Mouse (Mus musculus) urinary bladder, adult 2 months (tissue): ENCODE measurements around the gene Gm11938. TPM values are rescaled to one million over a fixed set of nuclear protein-coding genes. Genes with fewer than 3 reads are reported as not detected.
"Not testable (repeated sequence)": the region's sequence is repeated elsewhere in the genome, so short reads cannot be mapped to it uniquely, and the experiment has no call there.

Source experiments
- DNase-seq: peaks from one replicate; pipeline ENCODE4 v3.0.0; 2022; ENCODE audit warnings: low spot score
- polyA plus RNA-seq: library from polyadenylated mRNA; depleted of rRNA; stranded (reverse); fragments of >200 nt; gene quantifications from 2 replicates; pipeline ENCODE4 v1.2.3, GENCODE M21; 2012; rRNA removed

Gm11938 gene
- not detected in 2 replicates for polyA plus RNA-seq

DNA sequence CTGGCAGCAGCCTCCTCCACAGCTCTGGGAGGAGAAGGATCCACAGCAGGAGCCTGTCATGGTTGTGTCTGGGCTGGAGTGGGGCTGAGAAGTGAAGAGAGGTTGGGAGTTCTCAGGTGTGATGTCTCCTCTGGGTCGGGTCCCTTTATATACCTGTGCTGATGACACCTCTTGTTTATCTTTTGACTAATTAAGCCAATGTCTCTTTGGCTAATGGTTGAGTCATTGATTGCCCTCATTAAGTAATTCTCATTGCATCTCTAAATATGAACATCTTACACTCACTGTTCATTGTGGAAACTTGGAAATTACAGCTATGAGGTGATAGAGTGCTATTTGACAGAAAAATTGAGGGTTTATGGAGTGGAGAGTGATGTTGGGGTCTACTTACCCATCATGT is at the start of gene Gm11938:
Gene Gm11938 (minus strand): TSS at position 101 of the 400 bp plus-strand sequence.
- DNase-seq: not testable (repeated sequence)

DNA sequence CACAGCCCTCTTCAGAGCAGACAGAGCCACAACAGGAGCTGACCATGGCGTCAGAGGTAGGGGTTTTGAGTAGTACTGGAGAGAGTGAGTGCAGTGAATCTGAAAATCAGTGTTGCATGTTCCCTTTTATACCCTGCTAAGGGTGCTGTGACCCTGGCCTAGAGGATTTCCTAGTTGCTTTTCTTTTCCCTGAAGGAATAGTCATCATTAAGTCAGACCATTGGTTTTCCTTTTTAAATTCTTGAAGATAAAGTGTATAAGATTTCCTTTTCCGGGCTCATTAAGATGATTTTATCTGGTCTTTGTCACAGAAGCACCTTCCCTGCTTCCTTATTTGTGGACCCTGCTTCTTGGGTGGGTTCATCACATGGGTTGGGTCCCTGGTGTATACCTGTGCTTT is 47.0 kb upstream of the Gm11938 start, which contains the start of gene Gm11555:
Gene Gm11555 (minus strand): TSS at position 101 of the 400 bp plus-strand sequence.
- DNase-seq: no peak

- DNase-seq: no peak
These were observed 43.3 kb upstream of the Gm11938 start for GRCm38 (mm10) chr11:99646444-99646843.

DNA sequence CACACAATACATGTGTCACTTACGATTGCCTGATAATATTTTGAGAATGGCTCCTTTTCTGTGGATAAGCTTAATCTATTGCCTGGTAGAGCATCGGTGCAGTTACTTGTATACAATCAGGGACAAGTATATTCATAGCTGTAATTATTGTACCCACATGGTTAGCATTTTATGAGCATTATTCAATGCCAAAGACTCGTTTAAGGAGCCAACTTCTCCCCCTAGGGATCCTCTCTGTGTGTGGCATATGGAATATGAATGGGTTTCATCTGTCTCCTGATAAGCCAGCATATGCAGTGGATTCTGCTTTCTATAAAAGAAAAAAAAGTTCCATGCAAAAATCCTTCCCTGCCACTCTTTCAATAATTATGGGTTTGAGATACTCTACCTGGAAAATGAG is 41.2 kb upstream of the Gm11938 start:
- no peak for DNase-seq

DNA sequence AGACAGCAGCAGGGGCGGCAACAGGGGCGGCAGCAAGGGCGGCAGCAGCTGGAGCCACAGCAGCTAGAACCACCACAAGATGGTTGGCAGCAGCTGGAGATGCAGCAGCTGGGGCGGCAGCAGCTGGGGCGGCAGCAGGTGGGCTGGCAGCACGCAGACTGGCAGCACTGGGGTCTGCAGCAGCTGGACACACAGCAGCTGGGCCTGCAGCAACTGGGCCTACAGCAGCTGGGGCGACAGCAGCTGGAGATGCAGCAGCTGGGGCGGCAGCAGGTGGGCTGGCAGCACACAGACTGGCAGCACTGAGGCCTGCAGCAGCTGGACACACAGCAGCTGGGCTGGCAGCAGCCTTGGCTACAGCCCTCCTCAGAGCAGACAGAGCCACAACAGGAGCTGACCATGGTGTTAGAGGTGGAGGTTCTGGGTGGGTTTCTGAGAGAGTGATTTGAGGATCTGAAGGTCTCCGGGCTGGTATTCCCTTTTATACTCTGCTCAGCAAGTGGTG is 40.6 kb upstream of the Gm11938 start, which contains the start of gene Krtap4-7:
Gene Krtap4-7 (minus strand): TSS at position 455 of the 505 bp plus-strand sequence.
- not testable (repeated sequence) for DNase-seq

DNA sequence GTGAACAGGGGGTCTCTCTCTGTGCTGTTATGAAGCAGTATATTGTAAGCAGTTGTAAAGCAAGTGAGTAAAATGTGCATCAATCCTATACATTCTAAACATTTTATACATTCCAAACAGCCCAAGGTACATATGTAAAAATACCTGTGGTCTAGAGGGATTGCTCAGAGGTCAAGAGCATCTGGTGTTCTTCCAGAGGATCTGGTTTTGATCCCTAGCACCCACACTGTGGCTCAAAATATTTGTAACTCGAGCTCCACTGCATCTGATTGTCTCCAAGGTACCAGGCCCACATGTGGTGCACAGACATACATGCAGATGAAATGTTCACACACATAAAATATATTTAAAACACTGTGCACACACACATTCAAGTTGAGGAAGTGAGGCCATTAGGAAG is 37.8 kb upstream of the Gm11938 start:
- no peak for DNase-seq

DNA sequence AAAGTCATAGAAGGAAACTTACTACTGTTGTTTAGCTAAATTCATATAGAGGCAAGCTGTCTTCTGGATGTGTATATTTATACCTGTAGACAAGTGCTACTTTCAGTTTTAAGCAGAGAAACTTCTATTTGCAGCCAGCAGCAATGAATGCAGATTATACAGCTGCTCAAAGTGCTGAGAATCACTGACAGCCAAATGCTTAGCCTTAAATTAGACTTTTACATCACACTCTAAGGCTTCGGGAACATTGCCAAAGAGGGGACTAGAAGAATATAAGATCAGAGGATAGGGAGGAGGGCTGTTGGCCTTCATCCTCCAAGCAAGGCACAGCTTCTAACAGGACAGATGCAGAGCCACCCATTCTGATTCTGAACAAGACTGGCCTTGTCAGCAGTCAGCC is 34.0 kb upstream of the Gm11938 start:
- no peak for DNase-seq

- no peak for DNase-seq
These were observed 31.6 kb upstream of the Gm11938 start, which contains the start of gene Krtap4-2 for GRCm38 (mm10) chr11:99634653-99635134. TSS of gene Krtap4-2 (minus strand) at chr11:99635084.

- no peak for DNase-seq
These were observed 30.2 kb upstream of the Gm11938 start for GRCm38 (mm10) chr11:99633293-99633692.

DNA sequence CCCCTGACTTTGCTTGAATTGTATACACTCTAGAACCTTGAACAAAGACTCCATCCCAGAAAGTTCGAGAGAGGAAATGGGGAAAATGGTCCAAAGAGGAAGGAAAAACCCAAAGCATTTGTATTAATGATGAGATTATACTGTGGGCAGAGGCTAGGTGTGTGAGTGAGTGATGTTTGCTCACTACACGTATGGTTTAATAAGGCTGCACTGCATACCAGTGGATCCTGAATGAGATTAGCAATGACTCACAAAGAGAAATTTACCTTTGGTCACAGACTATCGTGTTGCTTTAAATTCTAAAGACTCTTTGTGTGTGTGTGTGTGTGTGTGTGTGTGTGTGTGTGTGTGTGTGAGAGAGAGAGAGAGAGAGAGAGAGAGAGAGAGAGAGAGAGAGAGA is 27.8 kb upstream of the Gm11938 start:
- no peak for DNase-seq

GRCm38 (mm10) chr11:99628138-99628537 is 25.0 kb upstream of the Gm11938 start, which contains the start of gene Krtap4-1:
TSS of gene Krtap4-1 (minus strand) at chr11:99628238.
- DNase-seq: no peak

- DNase-seq: no peak
These were observed 17.2 kb upstream of the Gm11938 start, which contains the start of gene Gm11562 for GRCm38 (mm10) chr11:99620335-99620734. TSS of gene Gm11562 (minus strand) at chr11:99620435.

GRCm38 (mm10) chr11:99614796-99615363 is 11.8 kb upstream of the Gm11938 start, which contains the start of gene Krtap2-4:
TSS of gene Krtap2-4 (minus strand) at chr11:99614846.
- DNase-seq: no peak

DNA sequence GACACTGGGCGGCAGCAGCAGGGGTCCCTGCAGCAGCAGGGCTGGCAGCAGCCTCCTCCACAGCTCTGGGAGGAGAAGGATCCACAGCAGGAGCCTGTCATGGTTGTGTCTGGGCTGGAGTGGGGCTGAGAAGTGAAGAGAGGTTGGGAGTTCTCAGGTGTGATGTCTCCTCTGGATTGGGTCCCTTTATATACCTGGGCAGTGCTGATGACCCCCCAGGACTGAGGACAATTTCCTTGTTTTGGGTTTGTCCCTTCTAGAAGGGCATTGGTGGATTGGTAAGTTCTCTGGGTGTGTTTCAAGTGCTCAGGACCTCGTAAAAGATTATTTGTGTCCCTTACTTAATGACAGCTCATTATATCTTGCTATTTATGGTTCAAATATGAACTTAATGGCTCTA is 7.0 kb upstream of the Gm11938 start, which contains the start of gene Gm11937:
Gene Gm11937 (minus strand): TSS at position 101 of the 400 bp plus-strand sequence.
- DNase-seq: not testable (repeated sequence)

DNA sequence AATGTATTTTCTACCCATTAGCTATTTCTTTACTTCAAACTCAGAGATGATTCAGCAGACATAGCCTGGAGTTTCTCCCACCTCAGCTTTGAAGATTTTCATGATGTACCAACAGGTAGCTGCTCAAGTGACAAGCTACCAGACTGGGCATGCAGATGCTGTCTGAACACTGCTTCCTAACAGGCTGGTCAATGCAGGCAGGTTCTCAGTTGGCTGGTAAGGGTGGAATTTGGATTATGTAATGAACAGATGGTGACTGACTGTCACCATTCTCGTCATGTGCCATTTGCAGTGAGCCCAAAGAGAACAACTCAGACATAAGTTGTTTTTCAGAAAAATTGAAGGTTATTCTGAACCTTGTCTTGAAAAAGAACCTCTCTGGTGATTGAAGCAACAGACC is 6.0 kb upstream of the Gm11938 start:
- DNase-seq: no peak

DNA sequence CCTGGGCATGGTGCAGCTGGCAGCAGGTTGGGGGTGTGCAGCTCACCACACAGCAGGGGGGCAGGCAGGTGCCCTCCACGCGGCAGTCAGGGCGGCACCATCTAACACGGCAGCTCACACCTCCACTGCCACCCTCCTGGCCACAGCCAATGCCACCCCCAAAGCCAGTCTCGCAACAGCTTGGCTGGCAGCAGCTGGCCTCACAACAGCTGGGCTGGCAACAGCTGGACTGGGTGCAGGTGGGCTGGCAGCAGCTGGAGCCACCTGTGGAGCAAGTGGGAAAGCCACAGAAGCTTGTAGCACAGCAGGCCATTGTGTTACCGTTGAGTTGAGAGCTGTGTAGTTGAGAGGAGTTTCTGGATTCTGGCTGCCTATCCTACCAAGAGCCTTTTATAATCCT is 5.4 kb downstream of the Gm11938 start, which contains the start of gene Krtap9-3:
Gene Krtap9-3 (minus strand): TSS at position 364 of the 400 bp plus-strand sequence.
- DNase-seq: not testable (repeated sequence)

- no peak for DNase-seq
These were observed 12.1 kb downstream of the Gm11938 start, which contains the start of gene Krtap1-3 for GRCm38 (mm10) chr11:99590981-99591380. TSS of gene Krtap1-3 (minus strand) at chr11:99591339.

DNA sequence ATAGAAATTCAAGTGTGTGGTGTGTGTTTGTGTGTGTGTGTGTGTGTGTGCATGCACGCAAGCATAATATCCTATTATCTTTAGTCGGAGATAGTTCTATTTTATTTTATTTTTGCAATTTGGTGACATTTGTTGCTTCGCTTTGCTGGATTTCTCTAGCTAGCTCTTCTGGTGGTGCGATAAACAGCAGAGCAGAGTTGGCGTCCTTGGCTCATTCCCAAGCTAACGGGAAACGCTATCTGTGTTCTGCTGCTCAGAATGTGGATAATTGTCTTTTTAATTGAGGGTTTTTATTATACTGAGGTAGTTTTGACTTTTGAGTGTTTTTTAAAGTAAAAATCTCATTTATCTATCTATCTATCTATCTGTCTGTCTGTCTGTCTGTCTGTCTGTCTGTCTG is 18.0 kb downstream of the Gm11938 start:
- DNase-seq: no peak

DNA sequence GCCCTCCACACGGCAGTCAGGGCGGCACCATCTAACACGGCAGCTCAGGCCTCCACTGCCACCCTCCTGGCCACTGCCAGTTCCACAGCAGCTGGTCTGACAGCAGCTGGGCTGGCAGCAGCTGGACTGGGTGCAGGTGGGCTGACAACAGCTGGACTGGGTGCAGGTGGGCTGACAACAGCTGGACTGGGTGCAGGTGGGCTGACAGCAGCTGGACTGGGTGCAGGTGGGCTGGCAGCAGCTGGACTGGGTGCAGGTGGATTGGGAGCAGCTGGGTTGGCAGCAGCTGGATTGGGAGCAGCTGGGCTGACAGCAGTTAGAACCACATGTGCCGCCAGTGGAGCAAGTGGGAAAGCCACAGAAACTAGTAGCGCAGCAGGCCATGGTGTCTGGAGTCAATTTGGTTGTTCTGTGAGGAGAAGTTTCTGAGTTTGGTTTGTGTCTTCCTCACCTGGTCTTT is 19.8 kb downstream of the Gm11938 start, which contains the start of gene Krtap1-4:
Gene Krtap1-4 (minus strand): TSS at position 410 of the 460 bp plus-strand sequence.
- DNase-seq: no peak

DNA sequence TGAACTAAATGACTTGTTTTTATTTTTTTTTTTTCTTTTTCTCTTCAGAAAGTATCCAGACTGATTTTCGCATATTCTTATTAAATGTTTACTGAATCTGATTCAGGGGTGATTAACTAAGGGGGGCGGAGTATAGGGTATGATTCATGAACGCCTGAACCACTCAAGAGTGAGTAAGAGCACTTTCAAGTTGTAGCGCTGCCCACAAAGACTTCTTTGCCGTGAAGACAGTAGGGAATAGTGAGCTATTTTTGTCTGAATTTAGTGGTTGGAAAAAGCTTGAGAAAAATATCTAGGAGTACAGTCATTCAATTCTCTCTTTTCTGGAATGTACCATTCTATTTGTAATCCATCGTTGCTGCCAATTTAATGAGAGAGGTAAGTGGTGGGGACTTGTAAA is 21.5 kb downstream of the Gm11938 start:
- no peak for DNase-seq

DNA sequence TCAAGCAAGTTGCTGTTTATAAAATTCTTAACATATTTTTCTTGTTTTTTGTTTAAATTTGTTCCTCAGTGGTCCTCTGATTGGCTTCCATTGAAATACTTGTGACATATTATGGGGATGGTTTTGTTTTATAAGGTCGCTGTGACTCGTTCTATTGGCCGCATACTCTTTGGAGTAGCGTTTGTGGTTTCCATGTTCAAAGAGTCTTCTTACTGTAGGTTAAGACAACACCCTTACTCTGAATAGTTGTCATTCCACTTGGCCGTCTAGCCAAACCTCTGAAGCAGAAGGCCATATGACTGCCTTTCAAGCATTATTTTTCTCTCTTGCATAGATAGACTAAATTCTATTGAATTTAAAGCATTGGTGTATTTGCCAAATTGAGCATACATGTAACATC is 22.1 kb downstream of the Gm11938 start:
- no peak for DNase-seq

DNA sequence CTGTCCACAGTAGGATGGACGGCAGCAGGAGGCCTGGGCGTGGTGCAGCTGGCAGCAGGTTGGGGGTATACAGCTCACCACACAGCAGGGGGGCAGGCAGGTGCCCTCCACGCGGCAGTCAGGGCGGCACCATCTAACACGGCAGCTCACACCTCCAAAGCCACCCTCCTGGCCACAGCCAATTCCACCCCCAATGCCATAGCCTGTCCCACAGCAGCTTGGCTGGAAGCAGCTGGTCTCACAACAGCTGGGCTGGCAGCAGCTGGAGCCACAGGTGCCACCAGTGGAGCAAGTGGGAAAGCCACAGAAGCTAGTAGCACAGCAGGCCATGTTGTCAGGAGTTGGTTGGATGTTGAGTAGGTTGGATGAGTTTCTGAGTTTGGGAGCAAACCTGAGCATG is 22.5 kb downstream of the Gm11938 start, which contains the start of gene Krtap1-5:
Gene Krtap1-5 (minus strand): TSS at position 381 of the 400 bp plus-strand sequence.
- DNase-seq: no peak

DNA sequence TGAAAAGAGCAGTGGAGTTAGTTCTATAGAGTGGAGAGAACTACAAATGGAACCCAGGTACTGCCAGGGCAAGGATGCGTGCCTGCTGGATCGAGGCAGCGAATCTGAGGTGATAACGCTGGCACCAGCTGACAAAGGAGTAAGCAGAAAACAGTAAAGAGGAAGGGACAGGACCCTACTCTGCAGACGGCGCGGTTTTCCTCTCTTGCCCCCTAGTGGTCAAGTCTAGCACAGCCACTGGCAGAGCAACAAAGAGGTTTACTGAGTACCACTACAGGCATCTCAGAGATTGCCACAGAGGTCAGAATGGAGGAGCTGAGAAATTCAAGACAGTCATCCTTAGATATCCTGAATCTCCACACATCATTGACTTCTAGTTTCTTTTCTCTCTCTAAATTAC is 29.0 kb downstream of the Gm11938 start:
- DNase-seq: peak; percentile 54
